Mouse (Mus musculus) ovary, postnatal 36 days (tissue): ENCODE data around the gene Fnbp1.

ENCODE experiments used
- DNase-seq: peaks from one replicate; pipeline ENCODE4 v3.0.0; 2022; ENCODE audit warnings: low spot score, mixed read lengths

Fnbp1 gene

DNA sequence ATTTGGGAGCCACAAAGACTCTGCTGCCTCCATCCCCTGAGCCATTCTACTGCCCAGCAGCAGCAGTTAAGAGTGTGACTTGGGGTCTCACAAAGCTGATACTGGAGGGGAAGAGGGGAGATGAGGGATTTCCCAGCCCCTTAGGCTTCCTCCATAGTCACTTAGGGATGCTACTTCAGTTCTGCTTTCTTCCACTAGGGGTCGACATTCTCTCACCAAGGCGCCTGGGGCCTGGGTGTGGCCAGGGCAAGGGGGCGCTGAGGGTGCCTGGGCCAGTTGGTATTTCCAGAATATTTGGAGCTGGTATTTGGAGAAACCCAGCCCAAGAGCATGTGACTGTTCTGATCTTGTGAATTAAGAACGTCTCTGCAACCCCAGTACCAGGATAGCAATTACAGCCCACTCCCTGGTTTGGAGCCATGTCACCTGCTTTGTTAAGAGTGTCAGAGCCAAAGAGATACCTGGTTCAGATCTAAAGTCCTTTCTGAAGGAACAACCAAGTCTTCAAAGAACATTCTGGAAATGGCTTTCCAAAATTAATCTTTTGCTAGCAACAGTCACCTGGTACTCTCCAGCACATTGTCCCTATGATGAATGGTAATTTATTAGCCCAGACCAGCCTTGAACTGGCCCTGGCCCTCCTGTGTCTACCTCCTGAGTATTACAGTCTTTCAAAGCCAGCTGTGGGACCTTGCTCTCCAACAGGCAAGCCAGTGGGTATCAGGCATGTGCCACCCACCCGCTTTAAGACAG lies 117.0 kb downstream of the Fnbp1 start:
- DNase-seq = peak; percentile 20

- DNase-seq = no peak
Observed at GRCm38 (mm10) chr2:31023940-31024339, 117.9 kb downstream of the Fnbp1 start.

DNA sequence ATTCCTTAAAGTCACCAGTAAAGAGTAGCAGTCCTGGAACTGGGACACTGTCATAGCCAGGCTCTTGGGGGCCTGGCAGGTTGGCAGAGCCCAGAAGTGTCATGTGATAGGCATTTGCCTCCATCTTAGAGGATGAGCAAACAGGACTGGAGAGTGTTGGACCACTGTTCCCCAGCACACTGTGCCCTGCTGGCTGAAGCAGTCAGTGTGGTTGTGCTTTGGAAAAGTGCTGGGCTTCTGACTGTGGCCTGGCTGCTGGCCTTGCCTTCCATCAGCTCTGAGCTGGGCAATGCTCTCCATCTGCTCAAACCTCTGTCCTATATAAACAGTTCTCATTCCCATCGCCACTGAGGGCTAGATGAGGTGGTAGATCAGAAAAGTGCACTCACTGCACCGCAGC lies 121.6 kb downstream of the Fnbp1 start:
- no peak for DNase-seq

DNA sequence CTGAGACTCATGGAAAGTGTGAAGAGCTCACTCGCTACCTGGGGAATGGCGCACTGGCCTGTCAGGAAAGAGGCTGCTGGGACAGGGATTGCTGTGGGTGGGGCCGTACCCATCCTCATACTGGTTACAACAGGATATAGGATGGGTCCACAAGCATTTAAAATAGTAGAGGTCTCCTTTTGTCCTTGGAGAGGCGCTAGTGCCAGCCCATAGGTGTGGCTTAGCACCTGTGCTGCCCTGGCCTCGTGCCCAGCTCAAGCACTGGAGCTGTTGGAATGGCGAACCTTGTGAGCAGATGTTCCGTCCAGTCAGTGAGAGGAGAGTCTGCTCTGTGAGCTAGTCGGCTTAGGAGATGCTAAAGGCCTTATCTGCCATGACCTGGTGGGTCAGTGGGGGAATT lies 122.8 kb downstream of the Fnbp1 start:
- DNase-seq = no peak

GRCm38 (mm10) chr2:31018519-31018918 lies 123.3 kb downstream of the Fnbp1 start:
- DNase-seq = no peak

DNA sequence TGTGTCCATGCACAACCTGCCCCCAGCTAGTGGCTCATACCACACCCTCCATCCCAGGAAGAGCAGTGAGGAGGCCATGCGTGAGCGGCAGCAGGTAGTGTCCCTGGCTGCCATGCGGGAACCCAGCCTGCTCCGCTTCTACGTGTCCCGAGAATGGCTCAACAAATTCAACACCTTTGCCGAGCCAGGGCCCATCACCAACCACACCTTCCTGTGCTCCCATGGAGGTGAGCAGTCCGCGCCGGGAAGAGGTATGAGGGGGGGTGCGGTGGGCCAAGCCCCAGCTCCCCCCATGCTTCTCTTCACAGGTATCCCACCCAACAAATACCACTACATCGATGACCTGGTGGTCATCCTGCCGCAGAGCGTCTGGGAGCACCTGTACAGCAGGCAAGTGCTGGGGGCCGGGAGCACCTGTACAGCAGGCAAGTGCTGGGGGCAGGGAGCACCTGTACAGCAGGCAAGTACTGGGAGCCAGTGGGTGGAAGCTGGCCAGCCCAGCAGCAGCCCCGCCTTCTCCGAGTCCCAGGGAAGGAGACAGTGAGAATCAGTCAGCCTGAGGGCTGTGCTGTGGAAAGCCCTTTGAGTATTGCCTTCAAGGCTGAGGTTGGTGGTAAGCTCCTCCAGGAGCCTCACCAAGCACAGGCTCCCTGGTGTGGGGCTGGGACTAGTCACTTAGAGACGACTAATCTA lies 124.0 kb downstream of the Fnbp1 start:
- no peak for DNase-seq

- no peak for DNase-seq
Observed at GRCm38 (mm10) chr2:31013371-31014120, 128.3 kb downstream of the Fnbp1 start.

DNA sequence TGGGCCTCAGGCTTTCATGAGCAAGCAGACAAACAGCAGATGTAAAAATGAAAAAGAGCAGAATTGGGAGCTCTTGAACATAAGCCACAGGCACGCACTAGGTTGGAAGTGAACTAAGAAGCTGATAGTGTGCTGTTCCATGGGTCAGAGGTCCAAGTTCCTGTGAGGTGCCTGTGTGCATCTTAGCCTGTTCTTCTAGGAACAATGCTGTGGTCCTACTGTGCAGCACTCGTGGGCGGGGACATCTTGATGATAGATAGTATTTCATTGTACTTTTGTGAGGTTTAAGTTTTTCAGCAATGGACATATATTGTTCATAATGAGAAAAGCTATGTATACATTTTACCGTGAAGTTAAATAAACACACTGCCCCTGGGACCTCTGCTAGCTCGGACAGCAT lies 134.6 kb downstream of the Fnbp1 start:
- DNase-seq = no peak

DNA sequence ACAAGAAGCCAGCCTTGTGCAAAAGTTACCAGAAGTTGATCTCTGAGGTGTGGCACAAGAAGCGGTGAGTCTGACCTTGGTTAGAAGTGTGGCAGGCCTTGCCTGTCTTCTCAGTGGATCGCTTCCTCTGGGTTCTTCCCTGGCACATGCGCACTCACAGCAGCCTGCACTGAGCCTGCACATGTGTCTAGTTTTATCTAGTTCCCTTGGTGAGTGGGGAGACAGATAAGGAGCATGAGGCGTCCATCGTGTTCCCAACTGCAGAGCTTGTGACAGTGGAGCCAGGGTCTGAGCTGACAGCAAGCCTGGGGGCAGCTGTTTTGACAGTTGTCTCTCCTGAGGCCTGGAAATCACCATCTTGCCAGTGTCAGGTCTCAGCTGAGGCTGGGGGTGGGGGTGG lies 135.4 kb downstream of the Fnbp1 start:
- peak; percentile 42 for DNase-seq

GRCm38 (mm10) chr2:31005453-31005852 lies 136.4 kb downstream of the Fnbp1 start:
- DNase-seq = no peak

DNA sequence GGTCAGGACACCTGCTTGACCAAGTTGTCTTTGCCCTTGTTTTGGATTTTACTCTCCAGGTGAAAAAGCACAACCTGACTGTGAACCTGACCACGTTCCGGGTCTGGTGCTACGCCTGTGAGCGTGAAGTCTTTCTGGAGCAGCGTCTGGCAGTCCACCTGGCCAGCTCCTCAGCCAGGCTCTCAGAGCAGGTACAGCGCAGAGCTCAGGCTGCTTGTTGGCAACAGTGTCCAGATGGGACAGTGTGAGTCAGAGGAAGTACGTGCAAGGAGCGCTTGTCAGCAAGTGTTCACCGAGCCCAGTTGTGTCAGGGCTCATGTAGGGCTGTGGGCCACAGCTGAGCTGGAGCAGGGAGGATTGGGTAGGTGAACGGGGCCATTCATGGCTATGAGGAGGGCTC lies 139.0 kb downstream of the Fnbp1 start:
- DNase-seq = no peak

GRCm38 (mm10) chr2:30998443-30999260 lies 143.2 kb downstream of the Fnbp1 start:
- DNase-seq = no peak

- no peak for DNase-seq
Observed at GRCm38 (mm10) chr2:30995432-30995996, 146.3 kb downstream of the Fnbp1 start.

GRCm38 (mm10) chr2:30994853-30995252 lies 147.0 kb downstream of the Fnbp1 start:
- DNase-seq = no peak

DNA sequence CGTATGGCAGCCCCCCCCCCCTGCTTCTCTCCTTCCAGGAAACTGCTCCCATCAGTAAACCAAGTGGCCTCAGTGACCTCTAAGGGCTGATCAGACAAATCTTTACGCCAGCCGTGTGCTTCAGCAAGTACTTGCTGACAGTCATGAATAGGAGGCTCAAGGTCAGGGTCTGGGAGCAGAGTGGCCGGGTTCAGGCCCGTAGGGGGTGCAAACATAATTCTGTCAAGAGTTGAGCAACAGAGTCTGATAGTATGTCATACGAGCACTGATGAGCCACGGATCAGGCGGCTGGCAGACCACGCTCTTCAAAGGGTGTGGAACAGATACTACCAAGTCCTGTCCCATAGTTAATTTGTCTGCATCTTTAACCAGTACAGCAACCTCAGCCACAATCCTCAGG lies 151.6 kb downstream of the Fnbp1 start:
- no peak for DNase-seq

GRCm38 (mm10) chr2:30985111-30986020 lies 156.4 kb downstream of the Fnbp1 start:
- DNase-seq = peak; percentile 60

- no peak for DNase-seq
Observed at GRCm38 (mm10) chr2:30983024-30983423, 158.8 kb downstream of the Fnbp1 start.

DNA sequence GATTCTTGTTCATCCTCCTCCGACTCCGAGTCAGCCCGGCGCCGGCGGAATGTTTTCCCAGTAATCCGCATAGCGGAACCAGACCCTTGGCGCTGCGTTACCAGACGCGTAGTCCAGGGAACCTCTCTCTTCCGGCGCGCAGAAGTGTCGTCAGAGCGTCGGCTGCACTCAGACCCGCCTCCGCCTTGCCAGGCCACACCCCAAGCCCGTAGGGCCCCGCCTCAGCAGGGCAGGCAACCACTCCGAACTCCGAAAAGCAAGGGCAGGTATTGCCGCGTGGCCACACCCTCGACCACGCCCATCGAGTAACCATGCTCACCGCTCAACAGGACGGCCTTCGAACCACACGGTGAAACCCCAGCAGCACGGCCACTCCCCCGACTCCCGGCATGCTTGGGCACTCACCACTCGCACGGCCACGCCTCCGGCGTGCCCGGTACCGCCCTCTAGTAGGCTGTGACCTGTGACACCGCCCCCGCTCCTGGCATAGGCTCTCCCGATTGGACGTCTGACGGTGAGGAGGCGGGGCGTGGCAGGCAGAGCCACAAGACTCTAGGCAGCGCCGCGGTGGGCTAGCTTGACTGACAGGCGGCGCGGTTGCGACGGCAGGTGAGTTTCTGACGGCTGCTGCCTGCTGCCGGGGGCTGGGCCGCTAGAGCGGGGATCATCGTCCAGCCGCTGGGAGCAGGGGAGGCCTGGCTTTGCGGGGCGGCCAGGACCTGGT lies 159.9 kb downstream of the Fnbp1 start, which contains the start of the genes BC005624 and Usp20:
Gene BC005624, minus strand, starts transcription at position 412 of the 724 bp plus-strand sequence.
Gene Usp20, plus strand, starts transcription at position 490 of the 724 bp plus-strand sequence.
- peak; percentile 99 for DNase-seq
